Mouse (Mus musculus) forebrain, embryonic 12.5 days (tissue): ENCODE data around the gene Ifnl2. TPM values are rescaled to one million over a fixed set of nuclear protein-coding genes. Genes with fewer than 3 reads are reported as not detected.
"Not testable (repeated sequence)": the region's sequence is repeated elsewhere in the genome, so short reads cannot be mapped to it uniquely, and the experiment has no call there.

ENCODE experiments used
- ATAC-seq: fragments of 200-750 bp; cut with Nextera tagmentation; 2 replicates; pipeline ENCODE4 v1.8.0; 2017; ENCODE audit warnings: moderate TSS enrichment; ENCODE audit not compliant: low FRiP score
- H3K27ac ChIP-seq: fragments of 300-500 bp; sonication (generic); 2 replicates; pipeline ENCODE4 v1.5.1; 2016; ENCODE audit warnings: mild to moderate bottlenecking
- H3K27me3 ChIP-seq: fragments of 300-500 bp; sonication (generic); 2 replicates; pipeline ENCODE4 v1.6.1; 2016; ENCODE audit warnings: mild to moderate bottlenecking
- H3K36me3 ChIP-seq: fragments of 300-500 bp; sonication (generic); replicated peaks from 2 replicates; pipeline ENCODE4 v1.6.1; 2016; ENCODE audit warnings: mild to moderate bottlenecking
- H3K4me1 ChIP-seq: fragments of 300-500 bp; sonication (generic); 2 replicates; pipeline ENCODE4 v1.6.1; 2016
- H3K4me2 ChIP-seq: fragments of 300-500 bp; sonication (generic); 2 replicates; pipeline ENCODE4 v1.6.1; 2016; ENCODE audit warnings: mild to moderate bottlenecking, moderate library complexity
- H3K4me3 ChIP-seq: fragments of 300-500 bp; sonication (generic); replicated peaks from 2 replicates; pipeline ENCODE4 v1.5.1; 2016; ENCODE audit warnings: mild to moderate bottlenecking
- H3K9ac ChIP-seq: fragments of 300-500 bp; sonication (generic); 2 replicates; pipeline ENCODE4 v1.6.1; 2016; ENCODE audit warnings: mild to moderate bottlenecking
- H3K9me3 ChIP-seq: fragments of 300-500 bp; sonication (generic); 2 replicates; pipeline ENCODE4 v1.6.1; 2016
- WGBS: fragments of 180-500 bp; shearing (Covaris S2); methylation state at CpG from one replicate; pipeline ENCODE4 v1.1.7; 2016; 5-methylcytosine and 5-hydroxymethylcytosine counted together
- polyA plus RNA-seq: library from polyadenylated mRNA; unstranded; fragments of >200 nt; fragmentation: Nextera tagmentation; extraction: Ambion mirVana; gene quantifications from 2 replicates; pipeline ENCODE4 v1.2.1, GENCODE M21; 2016

The Ifnl2 gene
- polyA plus RNA-seq, result not detected in 2 replicates

DNA sequence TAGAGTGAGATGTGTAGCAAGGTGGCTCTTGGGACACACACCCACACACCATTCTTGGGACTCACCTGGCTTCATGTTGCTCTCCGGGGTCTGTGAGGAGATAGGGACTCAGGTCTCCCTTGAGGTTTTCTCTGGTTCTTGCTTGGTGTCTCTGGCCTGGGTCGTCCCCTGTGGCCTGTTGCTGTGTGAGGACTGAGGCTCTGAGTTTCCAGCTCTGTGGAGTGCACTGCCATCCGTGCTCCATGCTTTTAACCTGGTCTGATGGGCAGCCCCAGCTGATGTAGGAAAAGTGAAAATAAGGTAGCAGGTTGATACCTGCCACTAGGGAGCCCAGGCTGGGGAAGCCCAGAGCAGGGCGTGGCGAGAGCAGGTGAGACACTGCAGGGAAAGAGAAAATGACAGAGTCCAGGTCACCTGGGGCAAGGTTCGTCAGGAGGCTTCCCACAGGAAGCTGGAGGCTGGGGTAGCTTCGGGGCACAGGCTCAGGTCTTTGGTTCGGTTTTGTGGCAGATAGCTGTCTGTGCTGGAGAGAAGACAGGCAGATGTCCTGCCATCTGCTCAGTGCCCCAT lies at the start of gene Ifnl2:
Gene Ifnl2 (minus strand): TSS at position 51 of the 570 bp plus-strand sequence.
- ATAC-seq, H3K9ac ChIP-seq, H3K4me3 ChIP-seq, H3K27me3 ChIP-seq, H3K4me1 ChIP-seq, H3K27ac ChIP-seq, H3K9me3 ChIP-seq, H3K4me2 ChIP-seq, H3K36me3 ChIP-seq: not testable (repeated sequence)
- WGBS, result 64% methylated on average over 8 of the region's 8 CpGs

DNA sequence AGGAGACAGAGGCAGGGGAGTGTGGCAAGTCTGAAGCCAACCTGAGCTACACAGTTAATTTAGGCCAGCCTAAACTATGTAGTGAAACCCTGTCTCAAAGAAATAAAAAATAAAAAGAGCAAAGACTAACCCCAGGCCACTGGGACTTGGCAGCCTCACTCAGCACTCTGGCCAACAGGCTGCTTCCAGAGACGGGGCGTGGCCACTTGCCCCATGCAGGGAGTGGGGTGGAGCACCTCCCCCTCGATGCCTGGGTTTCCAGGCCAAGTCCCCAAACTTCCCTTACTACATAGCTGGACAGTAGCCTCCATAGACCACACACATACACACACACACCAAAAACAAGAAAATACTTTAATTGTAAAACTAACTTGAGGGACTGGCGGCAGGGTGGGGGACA lies 48.2 kb upstream of the Ifnl2 start:
- Histone ChIP-seq H3K27me3 (no peaks in the 10 kb centered on the region), H3K9me3 (no peaks in the 10 kb centered on the region), H3K4me1 (peaks cover 5% of the 10 kb centered on the region; the same call in 1 of the 2 replicates), H3K36me3 (peaks cover 48% of the 10 kb centered on the region), H3K9ac (no peak overlapping the region), H3K4me3 (no peak overlapping the region), H3K27ac (no peak overlapping the region), H3K4me2 (no peak overlapping the region)
- no peak for ATAC-seq
- 71% methylated on average over 4 of the region's 4 CpGs for WGBS

DNA sequence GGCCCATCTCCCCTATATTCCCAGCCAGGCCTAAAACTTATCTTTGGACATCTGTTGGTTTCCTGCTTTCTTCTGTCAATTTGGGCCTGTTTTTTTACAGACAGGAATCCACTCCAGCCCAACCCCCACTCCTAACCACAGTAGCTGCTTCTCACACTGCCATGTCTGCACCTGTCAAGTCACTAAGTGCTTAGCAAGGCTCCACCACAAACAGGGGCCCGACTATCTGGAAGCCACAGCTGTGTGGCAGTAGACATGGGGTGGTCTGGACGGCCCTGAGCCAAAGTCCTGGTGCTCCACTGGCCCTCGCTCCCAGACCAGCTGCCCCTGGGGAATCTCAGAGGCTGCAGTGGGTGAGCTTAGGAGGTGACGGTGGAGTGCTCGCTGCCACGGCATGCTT lies 47.5 kb upstream of the Ifnl2 start:
- H3K9me3 ChIP-seq, result 0 out of 2 replicates have a peak, but pooled peaks cover 3% of the 10 kb centered on the region
- H3K27ac ChIP-seq, result no peak overlapping the region
- H3K4me3 ChIP-seq, result no peak overlapping the region

DNA sequence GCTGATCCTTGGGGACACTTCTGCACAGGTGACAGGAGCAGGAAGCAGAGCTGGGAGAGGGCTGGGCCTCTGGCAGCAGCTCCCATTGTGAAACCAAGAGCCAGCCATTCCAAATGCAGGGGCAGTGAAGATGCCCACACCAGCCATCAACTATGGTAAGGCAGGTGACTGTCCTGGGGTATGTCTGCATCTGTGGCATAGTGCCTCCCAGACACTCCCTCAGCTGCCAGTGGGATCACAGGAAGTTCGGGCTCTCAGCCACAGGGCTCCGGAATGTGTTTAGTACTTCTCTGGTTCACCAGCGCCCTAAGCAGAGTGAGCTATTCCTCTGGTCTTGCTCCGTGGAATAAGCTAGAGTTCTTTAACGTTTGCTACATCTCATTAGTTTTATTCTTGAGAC lies 46.8 kb upstream of the Ifnl2 start:
- H3K36me3 ChIP-seq, result peaks cover 34% of the 10 kb centered on the region
- no peak overlapping the region for H3K4me3 ChIP-seq
- no peak overlapping the region for H3K27ac ChIP-seq
- H3K4me1 ChIP-seq, result peaks cover 5% of the 10 kb centered on the region; the same call in 1 of the 2 replicates
- H3K9me3 ChIP-seq, result peaks cover 7% of the 10 kb centered on the region; the same call in 1 of the 2 replicates
- WGBS, result 83% methylated on average over 5 of the region's 5 CpGs
- H3K9ac ChIP-seq, result no peak overlapping the region
- no peak for ATAC-seq
- no peaks in the 10 kb centered on the region for H3K27me3 ChIP-seq
- no peak overlapping the region for H3K4me2 ChIP-seq

More for the DNA sequence above, 47.5 kb upstream of the Ifnl2 start:
- Histone ChIP-seq H3K9ac (no peak overlapping the region; the same call in 1 of the 2 replicates), H3K4me2 (no peak overlapping the region), H3K4me1 (peaks cover 5% of the 10 kb centered on the region; the same call in 1 of the 2 replicates), H3K36me3 (peaks cover 40% of the 10 kb centered on the region), H3K27me3 (no peaks in the 10 kb centered on the region)
- ATAC-seq, result no peak
- 84% methylated on average over 6 of the region's 6 CpGs for WGBS

DNA sequence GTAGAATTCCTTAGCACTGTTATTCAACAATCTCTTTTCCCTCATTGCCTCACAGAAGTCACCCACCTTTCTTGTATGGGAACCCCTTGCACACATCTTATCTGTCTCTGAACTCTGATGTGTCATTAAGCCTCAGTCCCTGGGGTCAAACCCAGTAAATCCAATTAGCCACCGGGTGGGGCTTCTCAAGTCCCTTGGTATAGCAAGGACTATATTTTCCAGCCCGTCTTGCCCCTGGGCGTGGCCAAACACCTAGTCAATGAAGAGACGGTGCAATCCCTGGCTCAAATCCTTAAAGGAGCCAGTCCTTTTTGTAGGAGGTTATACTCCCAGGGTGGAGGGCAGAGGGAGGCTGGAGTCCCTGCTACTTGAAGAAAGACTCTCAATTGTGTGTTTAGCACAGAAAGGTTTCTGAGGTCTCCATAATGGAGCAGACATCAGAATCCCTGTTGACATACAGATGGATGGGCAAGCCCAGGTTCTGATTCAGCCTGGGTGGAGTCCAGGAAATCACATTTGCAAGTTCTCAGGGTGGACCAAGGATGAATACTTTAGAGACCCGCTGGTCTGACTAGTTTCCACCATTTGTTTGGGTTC lies 45.8 kb upstream of the Ifnl2 start:
- Histone ChIP-seq H3K27me3 (no peaks in the 10 kb centered on the region), H3K4me2 (no peak overlapping the region), H3K9me3 (peaks cover 7% of the 10 kb centered on the region; the same call in 1 of the 2 replicates), H3K4me3 (no peak overlapping the region), H3K4me1 (peaks cover 5% of the 10 kb centered on the region; the same call in 1 of the 2 replicates), H3K27ac (0 out of 2 replicates have a peak overlapping the region, but pooled peaks have one; percentile 13), H3K9ac (no peak overlapping the region), H3K36me3 (peaks cover 28% of the 10 kb centered on the region)
- 23% methylated on average over 5 of the region's 5 CpGs for whole genome bisulfite sequencing
- no peak for ATAC-seq

DNA sequence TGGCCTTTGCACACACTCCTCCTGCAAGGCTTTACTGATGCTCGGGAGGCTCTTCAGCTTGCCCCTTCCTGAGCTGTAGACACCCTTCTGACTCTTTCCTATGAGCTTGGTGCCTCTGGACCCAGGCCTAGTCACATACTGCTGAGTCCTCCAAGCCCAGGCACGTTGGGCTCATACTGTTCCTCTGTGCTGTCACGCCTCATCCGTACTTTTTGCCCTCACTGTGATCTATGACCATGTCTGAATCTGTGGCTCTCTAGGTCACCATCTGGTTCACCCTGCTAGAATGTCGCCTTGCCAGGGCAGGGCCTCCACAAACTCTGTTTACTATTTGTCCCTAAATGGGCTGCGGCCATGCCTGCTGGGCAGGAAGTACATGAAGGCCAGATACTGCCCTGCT lies 42.8 kb upstream of the Ifnl2 start:
- H3K27me3 ChIP-seq, result peaks cover 6% of the 10 kb centered on the region
- 92% methylated on average over 6 of the region's 6 CpGs for WGBS
- peaks cover 7% of the 10 kb centered on the region; the same call in 1 of the 2 replicates for H3K9me3 ChIP-seq
- H3K27ac ChIP-seq, result no peak overlapping the region
- H3K9ac ChIP-seq, result no peak overlapping the region
- ATAC-seq, result no peak
- no peaks in the 10 kb centered on the region for H3K36me3 ChIP-seq
- no peak overlapping the region for H3K4me3 ChIP-seq
- peaks cover 5% of the 10 kb centered on the region; the same call in 1 of the 2 replicates for H3K4me1 ChIP-seq
- H3K4me2 ChIP-seq, result no peak overlapping the region

DNA sequence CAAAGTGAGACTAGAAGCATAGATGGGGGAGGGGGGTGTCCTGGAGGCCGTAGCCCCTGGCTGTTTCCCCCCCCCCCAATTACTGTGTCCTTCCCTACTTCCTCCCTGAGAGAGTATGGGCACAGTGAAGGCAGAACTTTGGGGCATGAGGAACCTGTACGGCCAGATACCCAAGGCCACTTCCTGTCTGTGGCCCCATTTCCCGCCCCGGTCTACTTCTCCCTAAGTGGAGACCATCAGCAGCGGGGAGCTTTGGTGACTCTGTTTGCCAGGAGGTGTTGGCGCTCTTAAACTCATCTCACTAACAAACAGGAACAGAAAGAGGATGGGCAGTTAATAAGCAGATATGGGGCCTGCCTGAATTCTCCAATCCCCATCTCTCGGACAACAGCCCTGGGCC lies 37.4 kb upstream of the Ifnl2 start:
- H3K36me3 ChIP-seq, result no peaks in the 10 kb centered on the region
- no peak overlapping the region for H3K4me3 ChIP-seq
- no peak for ATAC-seq
- WGBS, result 77% methylated on average over 7 of the region's 7 CpGs
- no peak overlapping the region for H3K9ac ChIP-seq
- no peak overlapping the region for H3K4me2 ChIP-seq
- peaks cover 3% of the 10 kb centered on the region; the same call in 1 of the 2 replicates for H3K9me3 ChIP-seq
- peaks cover 19% of the 10 kb centered on the region for H3K4me1 ChIP-seq
- no peak overlapping the region for H3K27ac ChIP-seq
- peaks cover 55% of the 10 kb centered on the region for H3K27me3 ChIP-seq

DNA sequence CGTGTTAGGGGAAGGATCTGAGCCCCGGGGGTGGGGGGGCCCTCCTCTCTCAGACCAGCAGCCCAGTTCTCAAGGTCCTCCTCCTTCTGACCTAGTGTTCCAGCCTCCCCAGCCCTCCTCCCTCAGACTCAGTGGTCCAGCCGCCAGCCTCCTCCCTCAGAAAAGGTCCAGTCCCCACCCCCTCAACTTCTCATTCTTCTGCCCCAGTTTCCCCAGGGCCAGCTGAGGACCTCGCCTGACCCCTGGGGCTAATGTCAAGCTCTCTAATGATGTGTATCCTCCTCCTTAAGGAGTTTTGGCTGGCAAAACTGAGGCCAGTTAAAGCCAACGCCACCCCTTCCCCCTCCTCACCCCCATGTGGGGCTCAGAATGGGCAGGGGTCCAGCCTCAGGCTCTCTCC lies 36.9 kb upstream of the Ifnl2 start, which contains the start of gene Nccrp1:
Gene Nccrp1 (minus strand): TSS at position 101 of the 400 bp plus-strand sequence.
- peaks cover 55% of the 10 kb centered on the region for H3K27me3 ChIP-seq

DNA sequence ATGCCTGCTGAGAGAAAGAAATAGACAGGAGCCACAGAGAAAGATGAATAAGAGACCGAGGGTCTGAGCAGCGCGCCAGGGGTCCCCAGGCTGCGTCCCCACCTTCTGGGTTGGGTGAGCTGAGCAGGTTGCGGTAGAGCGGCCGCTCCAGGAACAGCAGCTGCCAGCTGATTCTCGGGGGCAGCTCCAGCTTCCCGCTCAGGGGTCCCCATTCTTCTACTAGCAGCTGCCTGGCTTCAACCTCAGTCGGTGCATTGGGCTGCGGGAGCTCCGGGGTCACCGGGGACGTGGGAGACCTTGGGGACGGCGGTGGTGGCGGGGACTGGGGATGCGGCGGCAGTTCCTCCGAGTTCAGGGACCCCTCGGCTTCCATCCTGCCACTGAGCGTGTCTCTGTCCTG lies 36.4 kb upstream of the Ifnl2 start:
- peak overlapping the region; percentile 59 for H3K4me2 ChIP-seq
- no peak overlapping the region for H3K27ac ChIP-seq
- H3K9ac ChIP-seq, result peak overlapping the region; percentile 45
- H3K36me3 ChIP-seq, result no peaks in the 10 kb centered on the region
- WGBS, result 1% methylated on average over 22 of the region's 22 CpGs
- no peaks in the 10 kb centered on the region for H3K9me3 ChIP-seq
- H3K27me3 ChIP-seq, result peaks cover 57% of the 10 kb centered on the region
- H3K4me1 ChIP-seq, result peaks cover 19% of the 10 kb centered on the region
- no peak for ATAC-seq
- peak overlapping the region; percentile 34 for H3K4me3 ChIP-seq

More for the DNA sequence above, 36.9 kb upstream of the Ifnl2 start, which contains the start of gene Nccrp1:
- Histone ChIP-seq H3K4me3 (peak within 1 kb of the TSS; percentile 34), H3K4me2 (peak within 1 kb of the TSS; percentile 59), H3K9ac (peak within 1 kb of the TSS; percentile 45), H3K4me1 (peaks cover 19% of the 10 kb centered on the region), H3K36me3 (no peaks in the 10 kb centered on the region), H3K9me3 (0 out of 2 replicates have a peak, but pooled peaks cover under 1% of the 10 kb centered on the region), H3K27ac (no peak within 1 kb of the TSS)
- 3% methylated on average over 5 of the region's 5 CpGs for WGBS
- ATAC-seq, result no peak

DNA sequence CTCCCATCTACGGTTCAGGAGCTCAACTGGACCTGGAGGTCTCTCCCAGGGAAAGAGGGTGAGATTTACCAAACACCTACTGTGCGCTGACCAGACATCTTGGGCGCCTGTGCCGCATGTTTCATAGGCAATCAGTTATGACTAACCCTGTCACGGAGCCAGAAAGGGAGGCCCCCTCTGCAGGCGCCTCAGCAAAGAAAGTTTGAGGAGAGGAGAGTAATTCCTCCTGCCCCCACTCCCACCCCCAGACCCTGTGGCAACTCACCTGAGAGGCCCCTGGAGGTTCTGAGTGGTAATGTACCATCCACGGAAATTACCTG lies 35.6 kb upstream of the Ifnl2 start:
- WGBS, result 38% methylated on average over 7 of the region's 7 CpGs
- ATAC-seq, result no peak
- no peak overlapping the region for H3K27ac ChIP-seq
- H3K4me3 ChIP-seq, result no peak overlapping the region
- H3K36me3 ChIP-seq, result no peaks in the 10 kb centered on the region
- no peaks in the 10 kb centered on the region for H3K9me3 ChIP-seq
- H3K9ac ChIP-seq, result no peak overlapping the region
- H3K4me2 ChIP-seq, result 0 out of 2 replicates have a peak overlapping the region, but pooled peaks have one; percentile 59
- peaks cover 57% of the 10 kb centered on the region for H3K27me3 ChIP-seq
- peaks cover 19% of the 10 kb centered on the region for H3K4me1 ChIP-seq

DNA sequence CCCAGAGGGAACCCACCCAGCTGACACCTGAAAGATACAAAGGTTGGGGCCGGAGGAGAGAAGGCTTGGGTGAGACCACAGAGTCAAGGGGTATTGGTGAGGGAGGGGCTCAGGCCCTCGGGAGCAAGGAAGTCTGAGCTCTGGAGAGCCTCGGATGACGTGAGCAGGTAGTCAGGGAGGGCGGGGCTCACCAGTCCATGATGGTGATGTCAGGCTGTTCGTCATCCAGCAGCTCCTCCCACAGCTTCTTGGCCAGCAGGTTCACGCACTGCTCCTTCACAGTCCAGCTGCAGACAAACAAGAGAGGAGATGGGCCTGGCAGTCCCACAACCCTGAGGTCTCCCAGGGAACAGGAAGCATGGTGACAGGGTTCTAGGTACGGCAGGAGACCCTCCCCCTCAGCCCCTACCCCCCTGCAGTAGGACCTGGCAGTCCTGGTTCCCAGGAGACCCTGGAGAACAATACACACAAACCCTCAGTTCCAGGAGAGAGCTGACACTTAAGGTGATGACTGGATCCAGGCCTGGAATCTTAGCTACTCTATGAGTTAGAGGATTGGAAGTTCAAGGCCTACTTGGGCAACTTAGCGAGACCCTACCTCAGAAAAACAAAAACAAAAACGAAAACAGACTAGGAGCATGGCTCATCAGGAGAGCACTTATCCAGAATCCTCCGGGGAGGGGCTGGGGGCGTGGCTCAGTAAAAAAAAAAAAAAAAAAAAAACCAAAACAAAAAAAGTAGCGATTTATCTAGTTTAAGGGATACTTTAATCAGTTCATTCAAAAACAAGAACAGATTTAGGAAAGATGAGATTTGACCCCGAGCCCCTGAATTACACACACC lies 35.0 kb upstream of the Ifnl2 start:
- peaks cover 19% of the 10 kb centered on the region for H3K4me1 ChIP-seq
- no peak overlapping the region for H3K9ac ChIP-seq
- no peak overlapping the region for H3K4me3 ChIP-seq
- peaks cover 57% of the 10 kb centered on the region for H3K27me3 ChIP-seq
- H3K36me3 ChIP-seq, result no peaks in the 10 kb centered on the region
- no peak overlapping the region for H3K4me2 ChIP-seq
- no peaks in the 10 kb centered on the region for H3K9me3 ChIP-seq
- H3K27ac ChIP-seq, result no peak overlapping the region
- peak; percentile 49; the same call in 1 of the 2 replicates for ATAC-seq
- 30% methylated on average over 14 of the region's 14 CpGs for WGBS

DNA sequence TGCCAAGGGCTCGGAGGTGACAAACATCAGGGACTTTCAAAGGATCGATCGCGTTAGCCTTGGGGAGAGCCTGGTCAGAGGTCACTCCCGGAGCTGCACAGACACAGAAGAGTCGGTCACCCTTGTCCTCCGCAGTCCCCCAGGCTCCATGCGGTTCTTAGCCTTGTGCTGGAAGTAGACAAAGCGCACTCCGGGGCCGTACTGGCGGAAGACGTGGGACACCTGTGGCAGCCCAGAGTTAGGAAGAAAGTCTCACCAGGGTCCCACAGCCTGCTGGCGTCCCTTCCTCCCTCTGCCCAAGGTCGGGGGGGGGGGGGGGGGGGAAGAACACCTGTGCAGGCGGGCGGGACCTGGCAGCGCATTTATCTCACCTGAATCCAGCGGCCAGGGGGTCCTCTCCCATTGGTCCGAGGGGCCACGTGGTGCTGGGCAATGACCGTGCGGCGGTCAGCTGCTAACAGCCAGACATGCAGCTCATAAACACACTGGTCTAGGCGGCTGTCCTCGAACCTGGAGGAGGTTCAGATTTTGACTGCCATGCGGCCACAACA lies 33.9 kb upstream of the Ifnl2 start:
- Histone ChIP-seq H3K4me2 (peak overlapping the region; percentile 44), H3K9me3 (no peaks in the 10 kb centered on the region), H3K4me3 (peak overlapping the region; percentile 19), H3K27me3 (peaks cover 57% of the 10 kb centered on the region), H3K9ac (no peak overlapping the region), H3K36me3 (no peaks in the 10 kb centered on the region), H3K4me1 (peaks cover 19% of the 10 kb centered on the region), H3K27ac (no peak overlapping the region)
- ATAC-seq, result no peak
- WGBS, result 3% methylated on average over 25 of the region's 27 CpGs
